Mouse (Mus musculus): ENCODE data around the gene Gm42372. TPM values are rescaled to one million over a fixed set of nuclear protein-coding genes. Genes with fewer than 3 reads are reported as not detected.

The Gm42372 gene
- total and polyA plus RNA-seq, 3 experiments = 0.15 to 0.61 (median 0.47) TPM

DNA sequence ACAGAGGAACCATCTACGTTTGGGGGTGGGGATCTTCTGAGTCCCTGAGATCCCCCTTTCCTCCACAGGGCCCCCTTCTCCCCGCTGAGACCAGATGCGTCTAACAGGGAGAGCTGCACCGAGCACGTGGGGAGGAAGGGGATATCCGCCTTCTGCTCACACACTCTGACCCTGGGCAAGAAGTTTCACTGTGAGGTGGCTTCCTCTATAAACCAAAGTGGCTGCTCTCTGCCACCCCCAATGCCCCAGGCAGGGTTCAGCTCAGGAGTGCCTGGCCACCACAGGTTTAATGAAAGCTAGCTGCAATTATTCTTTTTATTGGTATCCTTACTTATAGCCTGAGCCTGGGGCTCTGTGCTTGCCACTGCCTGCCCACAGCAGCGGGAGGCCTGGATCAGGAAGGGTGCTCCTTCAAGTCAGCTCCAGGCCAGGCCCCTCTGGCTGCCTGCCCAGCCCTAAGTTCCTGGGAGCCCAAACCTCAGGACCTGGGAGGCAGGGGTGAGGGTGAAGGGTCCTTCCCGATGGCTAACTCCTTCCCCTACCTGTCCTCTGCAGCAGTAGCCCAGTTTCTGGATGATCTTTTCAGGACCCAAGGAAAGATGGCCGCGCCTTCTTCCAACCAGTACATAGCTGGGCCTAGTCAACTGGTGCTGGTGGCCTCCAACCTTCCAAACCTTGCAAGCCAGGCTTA is 42.1 kb downstream of the Gm42372 start:
- Histone ChIP-seq H3K4me3 (replicated peaks in 1 of 3; ENCODE audit: low read depth in 2 of 3, low read length in 2 of 3, poor library complexity in 1 of 3) (peak overlapping the region; percentile 80 to 94 (median 94)), H3K9me3 (replicated peaks; ENCODE audit: low read length) (no peaks in the 10 kb centered on the region), H3K4me1 (ENCODE audit: control insufficient read depth in 1 of 2, insufficient read depth in 2 of 2) (peaks cover 20 to 61% of the 10 kb centered on the region in 2 experiments), H3K27me3 (replicated peaks) (peaks cover 4% of the 10 kb centered on the region), H3K4me2 (ENCODE audit: insufficient read depth, low read depth, poor library complexity, severe bottlenecking) (peak overlapping the region; percentile 95), H3K79me2 (replicated peaks; ENCODE audit: control insufficient read depth, extremely low read depth, insufficient read depth, poor library complexity, severe bottlenecking) (peaks cover 60% of the 10 kb centered on the region), H3K27ac (ENCODE audit: insufficient read depth, low read depth) (peak overlapping the region; percentile 50), H3K36me3 (replicated peaks in 1 of 2; ENCODE audit: control insufficient read depth in 1 of 2, insufficient read depth in 1 of 2, low read length in 1 of 2) (peaks cover 38 to 49% of the 10 kb centered on the region in 2 experiments), H3K9ac (ENCODE audit: insufficient read depth, low read depth) (peak overlapping the region; percentile 47)
- dilution Hi-C loops (cut with MboI; ENCODE audit: extremely low pct_ligation_motif_present, extremely low pct_unique_long_range_greater_than_20kb, low sequenced_read_pairs) (no loop called here), in situ Hi-C loops (cut with MboI; ENCODE audit: low pct_ligation_motif_present, low pct_unique_long_range_greater_than_20kb, low sequenced_read_pairs) (no loop called here)
- peak; percentile 46 for DNase-seq (ENCODE audit: extremely low read depth)
- TF ChIP-seq MXI1 (IDR thresholded peaks at IDR 0.05; ENCODE audit: low read depth, low read length) = peak; percentile 92
- TF ChIP-seq MAX (IDR thresholded peaks at IDR 0.05; ENCODE audit: low read length) = peak; percentile 94
- TF ChIP-seq BHLHE40 (IDR thresholded peaks at IDR 0.05; ENCODE audit: low read depth, low read length) = peak; percentile 80
- no peak for TF ChIP-seq JUND (conservative IDR thresholded peaks at IDR 0.05; ENCODE audit: low read depth, low read length)
- TF ChIP-seq SMC3 (IDR thresholded peaks at IDR 0.05; ENCODE audit: low read depth, low read length) = no peak
- peak; percentile 52 for TF ChIP-seq POLR2A (IDR thresholded peaks at IDR 0.05; ENCODE audit: low read depth, low read length)
- TF ChIP-seq ZMIZ1 (IDR thresholded peaks at IDR 0.05; ENCODE audit: low read depth, low read length) = no peak
- TF ChIP-seq PAX5 (IDR thresholded peaks at IDR 0.05; ENCODE audit: low read length) = no peak
- no peak for TF ChIP-seq RCOR1 (conservative IDR thresholded peaks at IDR 0.05; ENCODE audit: low read depth, low read length)
- no peak; the same call in 1 of the 2 replicates for TF ChIP-seq SIN3A (IDR thresholded peaks at IDR 0.05; ENCODE audit: low read length)
- peak; percentile 33; the same call in 1 of the 2 replicates for TF ChIP-seq USF1 (IDR thresholded peaks at IDR 0.05; ENCODE audit: low read depth, low read length)
- TF ChIP-seq TCF12 (IDR thresholded peaks at IDR 0.05; ENCODE audit: low read depth, low read length) = no peak
- peak; percentile 94 for TF ChIP-seq MYC (IDR thresholded peaks at IDR 0.05; ENCODE audit: low read depth, low read length)
- no peak for TF ChIP-seq CHD2 (IDR thresholded peaks at IDR 0.05; ENCODE audit: low read length)
- TF ChIP-seq ZC3H11A (IDR thresholded peaks at IDR 0.05; ENCODE audit: low read depth, low read length) = no peak
- TF ChIP-seq MAFK (IDR thresholded peaks at IDR 0.05; ENCODE audit: insufficient replicate concordance, low read length) = no peak

GRCm38 (mm10) chr7:17025505-17025894 is 42.6 kb downstream of the Gm42372 start:
- peaks cover 56% of the 10 kb centered on the region for H3K79me2 ChIP-seq (replicated peaks; ENCODE audit: control insufficient read depth, extremely low read depth, insufficient read depth, poor library complexity, severe bottlenecking)
- in situ Hi-C loops (cut with MboI; ENCODE audit: low pct_ligation_motif_present, low pct_unique_long_range_greater_than_20kb, low sequenced_read_pairs) (no loop called here), dilution Hi-C loops (cut with MboI; ENCODE audit: extremely low pct_ligation_motif_present, extremely low pct_unique_long_range_greater_than_20kb, low sequenced_read_pairs) (no loop called here)
- peak overlapping the region; percentile 95 for H3K4me2 ChIP-seq (ENCODE audit: insufficient read depth, low read depth, poor library complexity, severe bottlenecking)
- H3K4me1 ChIP-seq (ENCODE audit: control insufficient read depth in 1 of 2, insufficient read depth in 2 of 2) = peaks cover 20 to 59% of the 10 kb centered on the region in 2 experiments
- TF ChIP-seq TCF12 (IDR thresholded peaks at IDR 0.05; ENCODE audit: low read depth, low read length) = 0 out of 2 replicates have a peak, but pooled peaks have one; percentile 3
- TF ChIP-seq SIN3A (IDR thresholded peaks at IDR 0.05; ENCODE audit: low read length) = 0 out of 2 replicates have a peak, but pooled peaks have one; percentile 31
- TF ChIP-seq POLR2AphosphoS2 (IDR thresholded peaks at IDR 0.05; ENCODE audit: low read depth, low read length) = no peak
- peak overlapping the region; percentile 80 to 94 (median 94) for H3K4me3 ChIP-seq (replicated peaks in 1 of 3; ENCODE audit: low read depth in 2 of 3, low read length in 2 of 3, poor library complexity in 1 of 3)
- peak overlapping the region; percentile 48; the same call in 1 of the 2 replicates for H3K27ac ChIP-seq (ENCODE audit: insufficient read depth, low read depth)
- no peak for DNase-seq (ENCODE audit: extremely low read depth)
- H3K27me3 ChIP-seq (replicated peaks) = peaks cover 4% of the 10 kb centered on the region
- peak overlapping the region; percentile 80; the same call in 1 of the 2 replicates for H3K9ac ChIP-seq (ENCODE audit: insufficient read depth, low read depth)
- H3K9me3 ChIP-seq (replicated peaks; ENCODE audit: low read length) = no peaks in the 10 kb centered on the region
- peaks cover 33 to 44% of the 10 kb centered on the region in 2 experiments for H3K36me3 ChIP-seq (replicated peaks in 1 of 2; ENCODE audit: control insufficient read depth in 1 of 2, insufficient read depth in 1 of 2, low read length in 1 of 2)
